Mouse (Mus musculus) midbrain, embryonic 16.5 days (tissue): ENCODE measurements around the gene Atp6v1f. TPM values are rescaled to one million over a fixed set of nuclear protein-coding genes. Genes with fewer than 3 reads are reported as not detected.

Experiments
- ATAC-seq: fragments of 200-750 bp; cut with Nextera tagmentation; 2 replicates; pipeline ENCODE4 v1.8.0; 2017; ENCODE audit warnings: moderate TSS enrichment
- H3K27ac ChIP-seq: fragments of 300-500 bp; sonication (generic); 2 replicates; pipeline ENCODE4 v1.5.1; 2014; ENCODE audit warnings: mild to moderate bottlenecking, low read length, mixed read lengths
- H3K27me3 ChIP-seq: fragments of 300-500 bp; sonication (generic); 2 replicates; pipeline ENCODE4 v1.6.1; 2014; ENCODE audit warnings: low read depth, low read length, mixed read lengths; ENCODE audit not compliant: control insufficient read depth, insufficient read depth
- H3K36me3 ChIP-seq: fragments of 300-500 bp; sonication (generic); 2 replicates; pipeline ENCODE4 v1.6.1; 2014; ENCODE audit warnings: mild to moderate bottlenecking, low read length, moderate library complexity, mixed read lengths; ENCODE audit not compliant: control insufficient read depth, insufficient read depth
- H3K4me1 ChIP-seq: fragments of 300-500 bp; sonication (generic); 2 replicates; pipeline ENCODE4 v1.6.1; 2014; ENCODE audit warnings: mild to moderate bottlenecking, low read length, mixed read lengths; ENCODE audit not compliant: control insufficient read depth, insufficient read depth
- H3K4me2 ChIP-seq: fragments of 300-500 bp; sonication (generic); 2 replicates; pipeline ENCODE4 v1.6.1; 2014; ENCODE audit warnings: mild to moderate bottlenecking, low read length, mixed read lengths
- H3K4me3 ChIP-seq: fragments of 300-500 bp; sonication (generic); 2 replicates; pipeline ENCODE4 v1.5.1; 2014; ENCODE audit warnings: low read depth, mild to moderate bottlenecking, low read length, moderate library complexity, mixed read lengths
- H3K9ac ChIP-seq: fragments of 300-500 bp; sonication (generic); 2 replicates; pipeline ENCODE4 v1.6.1; 2014; ENCODE audit warnings: low read depth, low read length, mixed read lengths
- H3K9me3 ChIP-seq: fragments of 300-500 bp; sonication (generic); replicated peaks from 2 replicates; pipeline ENCODE4 v1.6.1; 2014; ENCODE audit warnings: mild to moderate bottlenecking, low read length, mixed read lengths; ENCODE audit not compliant: control insufficient read depth, poor library complexity, severe bottlenecking
- WGBS: fragments of 180-500 bp; shearing (Covaris S2); extraction: QIAGEN DNeasy Blood & Tissue Kit; methylation state at CpG from one replicate; pipeline ENCODE4 v1.1.7; 2014; 5-methylcytosine and 5-hydroxymethylcytosine counted together
- polyA plus RNA-seq: library from polyadenylated mRNA; unstranded; fragments of >200 nt; fragmentation: Nextera tagmentation; extraction: Ambion mirVana; gene quantifications from 2 replicates; pipeline ENCODE4 v1.2.1, GENCODE M21; 2015

The Atp6v1f gene
- polyA plus RNA-seq, 1 experiment from 2014 or later, result 340 TPM

GRCm38 (mm10) chr6:29445354-29445753, 22.2 kb upstream of the Atp6v1f start:
- Histone ChIP-seq H3K4me3 (no peak overlapping the region), H3K4me2 (no peak overlapping the region), H3K4me1 (no peaks in the 10 kb centered on the region), H3K9ac (no peak overlapping the region), H3K27me3 (no peaks in the 10 kb centered on the region), H3K9me3 (no peaks in the 10 kb centered on the region), H3K27ac (no peak overlapping the region), H3K36me3 (no peaks in the 10 kb centered on the region)
- 94% methylated on average over 7 of the region's 7 CpGs for WGBS
- no peak for ATAC-seq

GRCm38 (mm10) chr6:29449858-29450257, 17.7 kb upstream of the Atp6v1f start:
- 32% methylated on average over 4 of the region's 4 CpGs for WGBS

GRCm38 (mm10) chr6:29450667-29451066, 16.9 kb upstream of the Atp6v1f start:
- no peaks in the 10 kb centered on the region for H3K36me3 ChIP-seq
- H3K9me3 ChIP-seq, result no peaks in the 10 kb centered on the region
- no peak overlapping the region for H3K27ac ChIP-seq
- H3K4me3 ChIP-seq, result no peak overlapping the region
- H3K27me3 ChIP-seq, result no peaks in the 10 kb centered on the region
- H3K4me2 ChIP-seq, result no peak overlapping the region
- H3K9ac ChIP-seq, result no peak overlapping the region
- ATAC-seq, result no peak
- no peaks in the 10 kb centered on the region for H3K4me1 ChIP-seq
- WGBS, result 95% methylated on average over 6 of the region's 6 CpGs

More at GRCm38 (mm10) chr6:29449858-29450257, 17.7 kb upstream of the Atp6v1f start:
- no peak for ATAC-seq
- Histone ChIP-seq H3K27me3 (no peaks in the 10 kb centered on the region), H3K4me2 (no peak overlapping the region), H3K27ac (no peak overlapping the region), H3K4me1 (no peaks in the 10 kb centered on the region), H3K4me3 (no peak overlapping the region), H3K9me3 (no peaks in the 10 kb centered on the region), H3K9ac (no peak overlapping the region), H3K36me3 (no peaks in the 10 kb centered on the region)

- no peak overlapping the region for H3K4me3 ChIP-seq
- H3K9me3 ChIP-seq, result no peaks in the 10 kb centered on the region
- H3K4me2 ChIP-seq, result no peak overlapping the region
- no peaks in the 10 kb centered on the region for H3K4me1 ChIP-seq
- no peak overlapping the region for H3K9ac ChIP-seq
- no peaks in the 10 kb centered on the region for H3K36me3 ChIP-seq
- WGBS, result 52% methylated on average over 7 of the region's 7 CpGs
- no peak overlapping the region for H3K27ac ChIP-seq
- no peak for ATAC-seq
- no peaks in the 10 kb centered on the region for H3K27me3 ChIP-seq
These were observed 6.0 kb upstream of the Atp6v1f start for GRCm38 (mm10) chr6:29461502-29461901.

GRCm38 (mm10) chr6:29463388-29463787, 4.1 kb upstream of the Atp6v1f start:
- no peaks in the 10 kb centered on the region for H3K9me3 ChIP-seq
- H3K4me2 ChIP-seq, result no peak overlapping the region
- H3K9ac ChIP-seq, result no peak overlapping the region
- 67% methylated on average over 3 of the region's 3 CpGs for WGBS
- no peaks in the 10 kb centered on the region for H3K27me3 ChIP-seq
- H3K4me1 ChIP-seq, result peaks cover under 1% of the 10 kb centered on the region
- no peak overlapping the region for H3K27ac ChIP-seq
- no peak overlapping the region for H3K4me3 ChIP-seq
- no peaks in the 10 kb centered on the region for H3K36me3 ChIP-seq
- ATAC-seq, result no peak

GRCm38 (mm10) chr6:29468851-29469250, 1.3 kb downstream of the Atp6v1f start:
- Histone ChIP-seq H3K4me1 (peaks cover 9% of the 10 kb centered on the region), H3K4me2 (peak overlapping the region; percentile 69), H3K4me3 (peak overlapping the region; percentile 65), H3K9me3 (no peaks in the 10 kb centered on the region), H3K36me3 (peaks cover 21% of the 10 kb centered on the region), H3K27me3 (no peaks in the 10 kb centered on the region; the same call in 1 of the 2 replicates), H3K9ac (no peak overlapping the region; the same call in 1 of the 2 replicates), H3K27ac (no peak overlapping the region)
- ATAC-seq, result no peak
- 91% methylated on average over 3 of the region's 3 CpGs for WGBS

GRCm38 (mm10) chr6:29471137-29471536, 3.6 kb downstream of the Atp6v1f start, which contains the start of gene Atp6v1fnb:
Gene Atp6v1fnb, plus strand, starts transcription at chr6:29471437.
- Histone ChIP-seq H3K4me2 (no peak within 1 kb of the TSS), H3K27ac (no peak within 1 kb of the TSS), H3K9me3 (no peaks in the 10 kb centered on the region), H3K9ac (no peak within 1 kb of the TSS), H3K4me3 (no peak within 1 kb of the TSS), H3K36me3 (peaks cover 21% of the 10 kb centered on the region), H3K27me3 (no peaks in the 10 kb centered on the region; the same call in 1 of the 2 replicates), H3K4me1 (peaks cover 9% of the 10 kb centered on the region)
- no peak for ATAC-seq
- 93% methylated on average over 4 of the region's 4 CpGs for WGBS

GRCm38 (mm10) chr6:29473941-29474691, 6.6 kb downstream of the Atp6v1f start:
- Histone ChIP-seq H3K9me3 (no peaks in the 10 kb centered on the region), H3K27me3 (no peaks in the 10 kb centered on the region; the same call in 1 of the 2 replicates)
- 2% methylated on average over 33 of the region's 33 CpGs for WGBS

GRCm38 (mm10) chr6:29474736-29475135, 7.2 kb downstream of the Atp6v1f start:
- ATAC-seq, result no peak
- no peak overlapping the region for H3K9ac ChIP-seq
- H3K27me3 ChIP-seq, result no peaks in the 10 kb centered on the region; the same call in 1 of the 2 replicates
- 69% methylated on average over 2 of the region's 2 CpGs for WGBS
- H3K4me3 ChIP-seq, result no peak overlapping the region
- no peak overlapping the region for H3K4me2 ChIP-seq
- H3K36me3 ChIP-seq, result peaks cover 21% of the 10 kb centered on the region
- no peaks in the 10 kb centered on the region for H3K9me3 ChIP-seq
- no peaks in the 10 kb centered on the region for H3K4me1 ChIP-seq
- H3K27ac ChIP-seq, result no peak overlapping the region

More at GRCm38 (mm10) chr6:29473941-29474691, 6.6 kb downstream of the Atp6v1f start:
- Histone ChIP-seq H3K4me3 (peak overlapping the region; percentile 30), H3K9ac (peak overlapping the region; percentile 52), H3K27ac (no peak overlapping the region), H3K36me3 (peaks cover 21% of the 10 kb centered on the region), H3K4me1 (peaks cover 1% of the 10 kb centered on the region), H3K4me2 (peak overlapping the region; percentile 48)
- ATAC-seq, result peak; percentile 72
